Mouse (Mus musculus) embryonic fibroblast, embryonic 13.5 days (primary cell): ENCODE measurements around the gene Gadd45a.

Source experiments
- CTCF ChIP-seq: IDR thresholded peaks from 2 replicates; pipeline ENCODE4 v1.5.1; 2011; ENCODE audit warnings: mild to moderate bottlenecking, control low read depth, low read length, moderate library complexity, borderline replicate concordance; ENCODE audit not compliant: insufficient read depth
- POLR2A ChIP-seq: IDR thresholded peaks from 2 replicates; pipeline ENCODE4 v1.6.1; 2011; ENCODE audit warnings: low read depth, mild to moderate bottlenecking, control low read depth, low read length, moderate library complexity

DNA sequence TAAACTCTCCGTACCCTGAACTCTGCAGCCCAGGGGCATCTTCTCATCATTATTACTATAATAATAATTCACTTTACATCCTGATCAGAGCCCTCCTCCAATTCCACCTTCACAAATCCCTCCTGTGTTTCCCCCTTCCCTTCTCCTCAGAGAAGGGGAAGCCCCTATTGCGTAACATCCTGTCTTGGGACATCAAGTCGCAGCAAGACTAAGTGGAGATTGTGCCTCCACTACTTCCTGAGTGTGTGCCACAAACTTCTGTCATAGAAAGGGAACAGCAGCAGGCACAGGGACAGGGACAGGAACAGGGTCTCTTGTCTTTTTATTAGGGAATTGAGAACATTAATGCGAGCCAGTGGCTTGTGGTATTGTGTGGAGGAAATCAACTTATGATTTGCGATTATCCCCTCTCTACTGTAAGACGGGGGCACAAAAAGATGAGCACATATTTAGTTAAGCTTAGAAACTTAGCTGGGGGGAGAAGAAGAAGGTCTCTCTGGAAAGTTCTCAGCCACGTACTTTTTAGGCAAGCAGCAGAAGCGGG, 32.0 kb upstream of the Gadd45a start:
- TF ChIP-seq POLR2A: no peak
- TF ChIP-seq CTCF: no peak
